Mouse (Mus musculus) limb, embryonic 13.5 days (tissue): ENCODE data around the gene Fam169b. TPM values are rescaled to one million over a fixed set of nuclear protein-coding genes. Genes with fewer than 3 reads are reported as not detected.

ENCODE experiments used
- ATAC-seq: fragments of 200-750 bp; cut with Nextera tagmentation; 2 replicates; pipeline ENCODE4 v1.8.0; 2017; ENCODE audit warnings: low read depth, moderate number of reproducible peaks, moderate TSS enrichment; ENCODE audit not compliant: low FRiP score
- H3K27ac ChIP-seq: fragments of 300-500 bp; sonication (generic); 2 replicates; pipeline ENCODE4 v1.5.1; 2015; ENCODE audit warnings: inconsistent platforms, mild to moderate bottlenecking, moderate library complexity
- H3K27me3 ChIP-seq: fragments of 300-500 bp; sonication (generic); 2 replicates; pipeline ENCODE4 v1.6.1; 2015; ENCODE audit warnings: mild to moderate bottlenecking, inconsistent platforms
- H3K36me3 ChIP-seq: fragments of 300-500 bp; sonication (generic); 2 replicates; pipeline ENCODE4 v1.6.1; 2015; ENCODE audit warnings: inconsistent platforms, mild to moderate bottlenecking, moderate library complexity
- H3K4me1 ChIP-seq: fragments of 300-500 bp; sonication (generic); 2 replicates; pipeline ENCODE4 v1.6.1; 2015; ENCODE audit warnings: inconsistent platforms
- H3K4me2 ChIP-seq: fragments of 300-500 bp; sonication (generic); replicated peaks from 2 replicates; pipeline ENCODE4 v1.6.1; 2015; ENCODE audit warnings: inconsistent platforms, mild to moderate bottlenecking, moderate library complexity
- H3K4me3 ChIP-seq: fragments of 300-500 bp; sonication (generic); 2 replicates; pipeline ENCODE4 v1.5.1; 2015; ENCODE audit warnings: moderate library complexity, mild to moderate bottlenecking, inconsistent platforms
- H3K9ac ChIP-seq: fragments of 300-500 bp; sonication (generic); 2 replicates; pipeline ENCODE4 v1.6.1; 2015; ENCODE audit warnings: mild to moderate bottlenecking, inconsistent platforms
- H3K9me3 ChIP-seq: fragments of 300-500 bp; sonication (generic); 2 replicates; pipeline ENCODE4 v1.6.1; 2016; ENCODE audit warnings: inconsistent platforms
- WGBS: fragments of 180-500 bp; shearing (Covaris S2); methylation state at CpG from one replicate; pipeline ENCODE4 v1.1.7; 2015; 5-methylcytosine and 5-hydroxymethylcytosine counted together
- polyA plus RNA-seq: library from polyadenylated mRNA; unstranded; fragments of >200 nt; fragmentation: Nextera tagmentation; extraction: Ambion mirVana; gene quantifications from 2 replicates; pipeline ENCODE4 v1.2.1, GENCODE M21; 2015

The Fam169b gene
- polyA plus RNA-seq, 1 experiment from 2014 or later, result 2.0 TPM

- ATAC-seq, result no peak; the same call in 1 of the 2 replicates
- 18% methylated on average over 9 of the region's 9 CpGs for WGBS
- Histone ChIP-seq H3K27ac (no peak overlapping the region), H3K4me3 (no peak overlapping the region), H3K4me2 (peak overlapping the region; percentile 47), H3K36me3 (no peaks in the 10 kb centered on the region), H3K4me1 (peaks cover 17% of the 10 kb centered on the region), H3K27me3 (peaks cover 13% of the 10 kb centered on the region), H3K9me3 (no peaks in the 10 kb centered on the region), H3K9ac (no peak overlapping the region; the same call in 1 of the 2 replicates)
These were observed 108.5 kb downstream of the Fam169b start for GRCm38 (mm10) chr7:68382187-68382586.

- no peak overlapping the region for H3K9ac ChIP-seq
- WGBS, result 84% methylated on average over 3 of the region's 3 CpGs
- peaks cover 11% of the 10 kb centered on the region for H3K4me1 ChIP-seq
- H3K4me3 ChIP-seq, result no peak overlapping the region
- H3K27ac ChIP-seq, result no peak overlapping the region
- H3K27me3 ChIP-seq, result peaks cover 3% of the 10 kb centered on the region; the same call in 1 of the 2 replicates
- no peak for ATAC-seq
- H3K36me3 ChIP-seq, result no peaks in the 10 kb centered on the region
- no peaks in the 10 kb centered on the region for H3K9me3 ChIP-seq
- H3K4me2 ChIP-seq, result no peak overlapping the region
These were observed 113.1 kb downstream of the Fam169b start for GRCm38 (mm10) chr7:68386767-68387166.

GRCm38 (mm10) chr7:68395707-68396333 lies 122.2 kb downstream of the Fam169b start:
- no peak overlapping the region for H3K4me2 ChIP-seq
- H3K4me3 ChIP-seq, result no peak overlapping the region
- no peaks in the 10 kb centered on the region for H3K4me1 ChIP-seq
- H3K36me3 ChIP-seq, result no peaks in the 10 kb centered on the region
- H3K27me3 ChIP-seq, result peaks cover 7% of the 10 kb centered on the region; the same call in 1 of the 2 replicates
- H3K9me3 ChIP-seq, result no peaks in the 10 kb centered on the region
- no peak overlapping the region for H3K9ac ChIP-seq
- no peak overlapping the region for H3K27ac ChIP-seq
- no peak for ATAC-seq
- WGBS, result 51% methylated on average over 6 of the region's 6 CpGs

- Histone ChIP-seq H3K36me3 (no peaks in the 10 kb centered on the region), H3K4me2 (no peak overlapping the region), H3K9ac (no peak overlapping the region), H3K4me3 (no peak overlapping the region), H3K4me1 (peaks cover 6% of the 10 kb centered on the region; the same call in 1 of the 2 replicates), H3K27ac (no peak overlapping the region), H3K27me3 (peaks cover 18% of the 10 kb centered on the region), H3K9me3 (no peaks in the 10 kb centered on the region)
- ATAC-seq, result no peak
- WGBS, result 87% methylated on average over 7 of the region's 7 CpGs
These were observed 126.9 kb downstream of the Fam169b start for GRCm38 (mm10) chr7:68400516-68400915.

- Histone ChIP-seq H3K9me3 (no peaks in the 10 kb centered on the region), H3K36me3 (no peaks in the 10 kb centered on the region), H3K27ac (no peak overlapping the region), H3K27me3 (peaks cover 73% of the 10 kb centered on the region), H3K4me2 (no peak overlapping the region), H3K4me1 (peaks cover 25% of the 10 kb centered on the region), H3K9ac (no peak overlapping the region), H3K4me3 (no peak overlapping the region)
- no peak for ATAC-seq
- whole genome bisulfite sequencing, result 62% methylated on average over 5 of the region's 5 CpGs
These were observed 135.0 kb downstream of the Fam169b start for GRCm38 (mm10) chr7:68408611-68409010.

Other genes with a start within 250 kb of the Fam169b start
- not detected in 2 replicates for gene Pgpep1l, start 9.6 kb upstream of the Fam169b start, polyA plus RNA-seq